Mouse (Mus musculus) heart, embryonic 12.5 days (tissue): ENCODE results near the gene 1700034J05Rik. TPM values are rescaled to one million over a fixed set of nuclear protein-coding genes. Genes with fewer than 3 reads are reported as not detected.
A peak's percentile ranks its signal among the peaks of the same experiment; 100 is the strongest.

Experiments used
- ATAC-seq: fragments of 200-750 bp; cut with Nextera tagmentation; 2 replicates; pipeline ENCODE4 v1.8.0; 2017; ENCODE audit warnings: moderate TSS enrichment, moderate library complexity; ENCODE audit not compliant: insufficient number of reproducible peaks, low FRiP score
- H3K27ac ChIP-seq: fragments of 300-500 bp; sonication (generic); 2 replicates; pipeline ENCODE4 v1.5.1; 2016; ENCODE audit warnings: mild to moderate bottlenecking, moderate library complexity; ENCODE audit not compliant: poor library complexity, severe bottlenecking
- H3K27me3 ChIP-seq: fragments of 300-500 bp; sonication (generic); replicated peaks from 2 replicates; pipeline ENCODE4 v1.6.1; 2016; ENCODE audit warnings: mild to moderate bottlenecking, moderate library complexity
- H3K36me3 ChIP-seq: fragments of 300-500 bp; sonication (generic); 2 replicates; pipeline ENCODE4 v1.6.1; 2016; ENCODE audit warnings: mild to moderate bottlenecking, moderate library complexity
- H3K4me1 ChIP-seq: fragments of 300-500 bp; sonication (generic); replicated peaks from 2 replicates; pipeline ENCODE4 v1.6.1; 2016; ENCODE audit warnings: mild to moderate bottlenecking
- H3K4me2 ChIP-seq: fragments of 300-500 bp; sonication (generic); 2 replicates; pipeline ENCODE4 v1.6.1; 2016; ENCODE audit warnings: mild to moderate bottlenecking, moderate library complexity
- H3K4me3 ChIP-seq: fragments of 300-500 bp; sonication (generic); 2 replicates; pipeline ENCODE4 v1.5.1; 2016; ENCODE audit warnings: mild to moderate bottlenecking
- H3K9ac ChIP-seq: fragments of 300-500 bp; sonication (generic); 2 replicates; pipeline ENCODE4 v1.6.1; 2016; ENCODE audit warnings: mild to moderate bottlenecking, moderate library complexity
- H3K9me3 ChIP-seq: fragments of 300-500 bp; sonication (generic); replicated peaks from 2 replicates; pipeline ENCODE4 v1.6.1; 2016; ENCODE audit warnings: mild to moderate bottlenecking, moderate library complexity
- WGBS: fragments of 180-500 bp; shearing (Covaris S2); methylation state at CpG from one replicate; pipeline ENCODE4 v1.1.7; 2016; 5-methylcytosine and 5-hydroxymethylcytosine counted together
- polyA plus RNA-seq: library from polyadenylated mRNA; unstranded; fragments of >200 nt; fragmentation: Nextera tagmentation; extraction: Ambion mirVana; gene quantifications from 2 replicates; pipeline ENCODE4 v1.2.1, GENCODE M21; 2016

1700034J05Rik gene
- 0.17 and 0.23 TPM in 2 replicates for polyA plus RNA-seq

GRCm38 (mm10) chr6:146954258-146954657 is at the start of gene 1700034J05Rik:
Gene 1700034J05Rik, minus strand, starts transcription at chr6:146954422.
- Histone ChIP-seq H3K4me3 (no peak within 1 kb of the TSS), H3K27me3 (no peaks in the 10 kb centered on the region), H3K9me3 (no peaks in the 10 kb centered on the region), H3K4me1 (peaks cover 37% of the 10 kb centered on the region), H3K27ac (peak within 1 kb of the TSS; percentile 33; the same call in 1 of the 2 replicates), H3K4me2 (no peak within 1 kb of the TSS), H3K9ac (no peak within 1 kb of the TSS), H3K36me3 (no peaks in the 10 kb centered on the region)
- no peak for ATAC-seq
- WGBS = 74% methylated on average over 1 of the region's 1 CpGs

- no peaks in the 10 kb centered on the region for H3K4me1 ChIP-seq
- no peak overlapping the region for H3K27ac ChIP-seq
- H3K36me3 ChIP-seq = peaks cover 82% of the 10 kb centered on the region
- ATAC-seq = no peak
- no peak overlapping the region for H3K4me2 ChIP-seq
- 0 out of 2 replicates have a peak, but pooled peaks cover 4% of the 10 kb centered on the region for H3K9me3 ChIP-seq
- H3K4me3 ChIP-seq = no peak overlapping the region
- no peaks in the 10 kb centered on the region for H3K27me3 ChIP-seq
- no peak overlapping the region for H3K9ac ChIP-seq
- WGBS = 90% methylated on average over 2 of the region's 2 CpGs
These were observed 45.5 kb upstream of the 1700034J05Rik start for GRCm38 (mm10) chr6:146999755-147000154.

GRCm38 (mm10) chr6:146999302-146999701 is 45.1 kb upstream of the 1700034J05Rik start:
- Histone ChIP-seq H3K9ac (no peak overlapping the region), H3K4me3 (no peak overlapping the region), H3K4me2 (no peak overlapping the region), H3K9me3 (0 out of 2 replicates have a peak, but pooled peaks cover 4% of the 10 kb centered on the region), H3K36me3 (peaks cover 80% of the 10 kb centered on the region), H3K27ac (no peak overlapping the region), H3K4me1 (no peaks in the 10 kb centered on the region), H3K27me3 (no peaks in the 10 kb centered on the region)
- WGBS = 84% methylated on average over 9 of the region's 9 CpGs
- no peak for ATAC-seq

- peaks cover 75% of the 10 kb centered on the region for H3K36me3 ChIP-seq
- H3K4me2 ChIP-seq = no peak overlapping the region
These were observed 44.5 kb upstream of the 1700034J05Rik start for GRCm38 (mm10) chr6:146998710-146999109.

GRCm38 (mm10) chr6:146997006-146997405 is 42.8 kb upstream of the 1700034J05Rik start:
- Histone ChIP-seq H3K9ac (no peak overlapping the region), H3K9me3 (no peaks in the 10 kb centered on the region), H3K27ac (no peak overlapping the region), H3K4me3 (no peak overlapping the region), H3K36me3 (peaks cover 69% of the 10 kb centered on the region), H3K4me2 (no peak overlapping the region), H3K4me1 (peaks cover 16% of the 10 kb centered on the region), H3K27me3 (no peaks in the 10 kb centered on the region)
- no peak for ATAC-seq
- WGBS = 64% methylated on average over 6 of the region's 6 CpGs

More at GRCm38 (mm10) chr6:146998710-146999109, 44.5 kb upstream of the 1700034J05Rik start:
- Histone ChIP-seq H3K9ac (no peak overlapping the region), H3K27me3 (no peaks in the 10 kb centered on the region), H3K4me3 (no peak overlapping the region), H3K27ac (no peak overlapping the region), H3K4me1 (peaks cover 2% of the 10 kb centered on the region; the same call in 1 of the 2 replicates), H3K9me3 (no peaks in the 10 kb centered on the region)
- ATAC-seq = no peak
- 84% methylated on average over 4 of the region's 4 CpGs for WGBS

- Histone ChIP-seq H3K9me3 (no peaks in the 10 kb centered on the region), H3K27ac (no peak overlapping the region), H3K36me3 (peaks cover 59% of the 10 kb centered on the region), H3K9ac (no peak overlapping the region), H3K4me2 (no peak overlapping the region), H3K27me3 (no peaks in the 10 kb centered on the region), H3K4me3 (no peak overlapping the region), H3K4me1 (peaks cover 21% of the 10 kb centered on the region)
- 88% methylated on average over 6 of the region's 6 CpGs for WGBS
- no peak for ATAC-seq
These were observed 41.7 kb upstream of the 1700034J05Rik start for GRCm38 (mm10) chr6:146995878-146996277.

- WGBS = 74% methylated on average over 2 of the region's 2 CpGs
- H3K36me3 ChIP-seq = peaks cover 59% of the 10 kb centered on the region
- no peak for ATAC-seq
- peaks cover 21% of the 10 kb centered on the region for H3K4me1 ChIP-seq
- H3K9ac ChIP-seq = no peak overlapping the region
- no peak overlapping the region for H3K27ac ChIP-seq
- no peaks in the 10 kb centered on the region for H3K9me3 ChIP-seq
- H3K4me2 ChIP-seq = no peak overlapping the region
- H3K27me3 ChIP-seq = no peaks in the 10 kb centered on the region
- H3K4me3 ChIP-seq = no peak overlapping the region
These were observed 41.2 kb upstream of the 1700034J05Rik start for GRCm38 (mm10) chr6:146995391-146995790.

- Histone ChIP-seq H3K9me3 (no peaks in the 10 kb centered on the region), H3K4me1 (peaks cover 27% of the 10 kb centered on the region), H3K36me3 (peaks cover 50% of the 10 kb centered on the region), H3K4me2 (no peak overlapping the region), H3K4me3 (no peak overlapping the region), H3K27ac (no peak overlapping the region), H3K27me3 (no peaks in the 10 kb centered on the region), H3K9ac (no peak overlapping the region)
- no peak for ATAC-seq
- WGBS = 44% methylated on average over 5 of the region's 5 CpGs
These were observed 40.0 kb upstream of the 1700034J05Rik start for GRCm38 (mm10) chr6:146994236-146994635.

GRCm38 (mm10) chr6:146984569-146984968 is 30.3 kb upstream of the 1700034J05Rik start:
- Histone ChIP-seq H3K4me1 (peaks cover 56% of the 10 kb centered on the region), H3K27me3 (no peaks in the 10 kb centered on the region), H3K36me3 (peaks cover 13% of the 10 kb centered on the region; the same call in 1 of the 2 replicates), H3K27ac (no peak overlapping the region), H3K9me3 (no peaks in the 10 kb centered on the region), H3K9ac (no peak overlapping the region), H3K4me2 (no peak overlapping the region), H3K4me3 (no peak overlapping the region)
- ATAC-seq = peak; percentile 78
- 34% methylated on average over 3 of the region's 3 CpGs for WGBS

GRCm38 (mm10) chr6:146981249-146981835 is 27.1 kb upstream of the 1700034J05Rik start:
- Histone ChIP-seq H3K9ac (no peak overlapping the region), H3K27ac (no peak overlapping the region), H3K4me3 (no peak overlapping the region), H3K4me2 (no peak overlapping the region), H3K4me1 (peaks cover 60% of the 10 kb centered on the region), H3K27me3 (no peaks in the 10 kb centered on the region), H3K9me3 (no peaks in the 10 kb centered on the region), H3K36me3 (peaks cover 25% of the 10 kb centered on the region)
- ATAC-seq = no peak
- WGBS = 71% methylated on average over 1 of the region's 1 CpGs

- Histone ChIP-seq H3K9ac (no peak overlapping the region), H3K4me2 (peak overlapping the region; percentile 10; the same call in 1 of the 2 replicates), H3K9me3 (no peaks in the 10 kb centered on the region), H3K4me1 (peaks cover 55% of the 10 kb centered on the region), H3K27me3 (no peaks in the 10 kb centered on the region), H3K27ac (peak overlapping the region; percentile 89), H3K4me3 (no peak overlapping the region), H3K36me3 (peaks cover 25% of the 10 kb centered on the region)
- 25% methylated on average over 3 of the region's 3 CpGs for WGBS
- 0 out of 2 replicates have a peak, but pooled peaks have one; percentile 41 for ATAC-seq
These were observed 25.7 kb upstream of the 1700034J05Rik start for GRCm38 (mm10) chr6:146979953-146980352.
